Mouse (Mus musculus) liver, embryonic 11.5 days (tissue): ENCODE measurements around the gene Nmur1. TPM values are rescaled to one million over a fixed set of nuclear protein-coding genes. Genes with fewer than 3 reads are reported as not detected.

Experiments
- ATAC-seq: fragments of 200-750 bp; cut with Nextera tagmentation; replicated peaks from 2 replicates; pipeline ENCODE4 v1.8.0; 2017; ENCODE audit warnings: moderate number of reproducible peaks, mild to moderate bottlenecking, moderate TSS enrichment, moderate library complexity; ENCODE audit not compliant: low FRiP score
- DNase-seq: peaks from one replicate; pipeline ENCODE4 v3.0.0-alpha.2; 2017; ENCODE audit warnings: low spot score
- H3K27ac ChIP-seq: fragments of 300-500 bp; sonication (generic); 2 replicates; pipeline ENCODE4 v1.5.1; 2014; ENCODE audit warnings: mild to moderate bottlenecking, low read depth, low read length, control low read depth
- H3K27me3 ChIP-seq: fragments of 300-500 bp; sonication (generic); replicated peaks from 2 replicates; pipeline ENCODE4 v1.6.1; 2014; ENCODE audit warnings: low read length, mixed read lengths; ENCODE audit not compliant: control insufficient read depth, insufficient read depth
- H3K36me3 ChIP-seq: fragments of 300-500 bp; sonication (generic); 2 replicates; pipeline ENCODE4 v1.6.1; 2014; ENCODE audit warnings: mild to moderate bottlenecking, low read length, moderate library complexity, mixed read lengths; ENCODE audit not compliant: control insufficient read depth, insufficient read depth
- H3K4me1 ChIP-seq: fragments of 300-500 bp; sonication (generic); replicated peaks from 2 replicates; pipeline ENCODE4 v1.6.1; 2014; ENCODE audit warnings: low read length, mixed read lengths; ENCODE audit not compliant: control insufficient read depth, insufficient read depth
- H3K4me2 ChIP-seq: fragments of 300-500 bp; sonication (generic); 2 replicates; pipeline ENCODE4 v1.6.1; 2014; ENCODE audit warnings: mild to moderate bottlenecking, control low read depth, moderate library complexity
- H3K4me3 ChIP-seq: fragments of 300-500 bp; sonication (generic); 2 replicates; pipeline ENCODE4 v1.5.1; 2014; ENCODE audit warnings: low read depth, low read length, control low read depth
- H3K9ac ChIP-seq: fragments of 300-500 bp; sonication (generic); 2 replicates; pipeline ENCODE4 v1.6.1; 2014; ENCODE audit warnings: low read depth, low read length, control low read depth
- H3K9me3 ChIP-seq: fragments of 300-500 bp; sonication (generic); 2 replicates; pipeline ENCODE4 v1.6.1; 2016; ENCODE audit warnings: low read length, inconsistent platforms, mixed read lengths; ENCODE audit not compliant: control insufficient read depth
- WGBS: fragments of 180-500 bp; shearing (Covaris S2); extraction: QIAGEN DNeasy Blood & Tissue Kit; methylation state at CpG from one replicate; pipeline ENCODE4 v1.1.7; 2014; 5-methylcytosine and 5-hydroxymethylcytosine counted together
- polyA plus RNA-seq: library from polyadenylated mRNA; unstranded; fragments of >200 nt; fragmentation: Nextera tagmentation; extraction: Ambion mirVana; gene quantifications from 2 replicates; pipeline ENCODE4 v1.2.1, GENCODE M21; 2014

Gene Nmur1
- polyA plus RNA-seq, 1 experiment from 2014 or later = not detected

DNA sequence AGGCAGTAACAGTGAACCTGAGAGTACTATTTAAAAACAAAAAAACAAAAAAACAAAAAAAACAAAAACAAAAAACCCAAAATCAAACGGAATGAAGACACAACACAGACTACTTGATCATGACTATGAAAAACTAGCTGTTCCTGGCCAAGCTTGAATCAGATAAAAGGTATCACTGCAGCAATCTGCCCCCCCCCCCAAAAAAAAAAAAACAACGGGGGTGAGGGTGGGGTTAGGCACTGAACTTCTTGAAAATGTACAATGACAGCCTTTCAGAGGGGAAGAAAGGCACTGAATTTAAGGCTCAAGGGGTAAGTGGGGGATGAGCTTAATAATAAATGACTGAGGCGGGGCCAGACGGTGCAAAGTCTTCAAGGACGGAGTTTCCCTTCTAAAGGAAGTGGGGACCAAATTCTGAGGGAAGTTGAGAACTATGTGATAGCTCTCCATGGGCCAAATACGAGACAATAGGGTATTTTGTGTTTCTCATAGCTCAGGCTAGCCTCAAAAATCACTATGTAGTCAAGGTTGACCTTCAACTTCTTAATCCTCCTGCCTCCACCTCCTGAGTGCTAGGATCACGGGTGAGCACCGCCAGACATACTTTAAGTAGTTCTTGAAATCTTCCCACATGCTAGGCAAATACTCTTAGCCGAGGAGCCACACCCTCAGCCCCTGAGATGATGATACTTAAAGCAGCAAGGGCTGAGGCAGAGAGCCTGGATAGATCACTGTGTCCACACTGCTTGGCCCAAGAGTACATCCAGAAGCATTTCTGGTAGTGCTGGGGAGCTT, 11.4 kb upstream of the Nmur1 start:
- H3K4me2 ChIP-seq = no peak overlapping the region
- no peak overlapping the region for H3K27ac ChIP-seq
- H3K4me1 ChIP-seq = peaks cover 44% of the 10 kb centered on the region
- H3K27me3 ChIP-seq = 0 out of 2 replicates have a peak, but pooled peaks cover 3% of the 10 kb centered on the region
- DNase-seq (no peak), ATAC-seq (no peak)
- 59% methylated on average over 9 of the region's 9 CpGs for WGBS
- H3K9me3 ChIP-seq = no peaks in the 10 kb centered on the region
- H3K4me3 ChIP-seq = no peak overlapping the region
- H3K36me3 ChIP-seq = no peaks in the 10 kb centered on the region
- H3K9ac ChIP-seq = no peak overlapping the region

DNA sequence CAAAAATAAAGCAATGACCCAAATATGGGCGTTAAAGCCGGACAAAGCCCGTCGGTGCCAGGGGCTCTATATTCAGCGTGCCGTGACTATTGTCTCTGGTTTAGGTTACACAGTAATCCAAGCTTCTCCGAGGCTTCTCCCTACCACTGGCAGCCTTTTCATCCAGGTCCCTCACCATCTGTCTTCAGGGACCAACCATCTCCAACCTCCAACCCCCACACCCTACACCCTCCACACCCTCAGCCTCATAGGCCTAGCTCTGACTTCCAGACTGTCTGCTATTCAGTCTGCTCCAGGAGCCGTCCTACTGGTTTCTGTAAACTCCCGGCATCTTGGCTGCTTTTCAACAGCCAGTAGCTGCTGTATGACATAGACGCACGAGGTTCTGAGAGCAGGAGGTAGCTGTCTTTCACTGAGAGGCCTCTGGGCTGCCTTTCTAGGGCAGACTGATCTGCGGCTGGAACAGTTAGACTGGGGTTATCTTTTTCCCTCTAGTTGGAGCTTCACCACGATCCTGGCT, 9.3 kb upstream of the Nmur1 start:
- 48% methylated on average over 13 of the region's 13 CpGs for WGBS
- H3K4me3 ChIP-seq = no peak overlapping the region

DNA sequence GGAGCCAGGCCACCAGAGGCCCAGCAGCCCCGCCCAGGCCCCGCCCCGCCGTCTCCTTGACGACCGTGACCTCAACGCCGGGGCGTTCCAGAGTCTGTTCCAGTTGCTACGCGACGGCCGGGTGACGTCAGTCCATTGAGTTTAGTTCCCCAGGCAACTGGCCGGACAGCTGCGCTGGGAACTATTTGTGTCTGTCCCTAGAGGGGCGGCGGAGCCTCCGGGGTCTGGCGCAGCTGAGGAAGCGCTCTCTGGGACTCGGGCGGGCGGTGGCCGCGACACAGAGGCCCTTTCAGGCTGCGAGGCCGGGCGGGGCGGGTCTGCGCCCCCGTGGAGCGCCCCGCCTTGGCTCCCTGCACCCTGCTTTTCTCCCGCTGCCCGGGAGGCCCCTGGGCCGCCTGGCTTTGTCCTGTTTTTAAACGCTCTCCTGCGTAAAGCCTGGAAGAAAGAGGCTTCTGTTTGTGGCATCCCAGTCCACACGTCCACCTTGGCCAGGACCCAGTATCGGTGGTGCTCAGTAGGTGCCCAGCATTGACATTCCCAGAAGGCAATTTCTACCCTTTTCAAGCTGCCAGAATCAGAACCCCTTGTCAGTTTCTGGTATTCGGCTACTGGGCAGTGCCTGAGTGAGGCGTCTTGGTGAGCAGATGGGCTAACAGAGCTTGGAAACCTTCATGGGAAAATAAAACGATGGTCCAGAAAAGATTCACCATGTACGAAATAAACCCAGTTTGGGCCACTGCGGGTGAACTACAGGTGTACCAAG, 8.6 kb upstream of the Nmur1 start:
- 6% methylated on average over 46 of the region's 46 CpGs for WGBS
- peak overlapping the region; percentile 88 for H3K4me2 ChIP-seq
- peak; percentile 93 for ATAC-seq
- H3K27me3 ChIP-seq = 0 out of 2 replicates have a peak, but pooled peaks cover 3% of the 10 kb centered on the region
- H3K36me3 ChIP-seq = no peaks in the 10 kb centered on the region
- H3K4me1 ChIP-seq = peaks cover 36% of the 10 kb centered on the region
- peak overlapping the region; percentile 95 for H3K27ac ChIP-seq
- peak overlapping the region; percentile 75 for H3K9ac ChIP-seq
- peak overlapping the region; percentile 53 for H3K4me3 ChIP-seq
- DNase-seq = peak; percentile 100
- H3K9me3 ChIP-seq = no peaks in the 10 kb centered on the region

More for the DNA sequence above, 9.3 kb upstream of the Nmur1 start:
- Histone ChIP-seq H3K4me2 (peak overlapping the region; percentile 88), H3K9ac (peak overlapping the region; percentile 75), H3K36me3 (no peaks in the 10 kb centered on the region), H3K9me3 (no peaks in the 10 kb centered on the region), H3K27me3 (0 out of 2 replicates have a peak, but pooled peaks cover 3% of the 10 kb centered on the region), H3K4me1 (peaks cover 44% of the 10 kb centered on the region), H3K27ac (peak overlapping the region; percentile 95)
- DNase-seq = no peak
- ATAC-seq = no peak

DNA sequence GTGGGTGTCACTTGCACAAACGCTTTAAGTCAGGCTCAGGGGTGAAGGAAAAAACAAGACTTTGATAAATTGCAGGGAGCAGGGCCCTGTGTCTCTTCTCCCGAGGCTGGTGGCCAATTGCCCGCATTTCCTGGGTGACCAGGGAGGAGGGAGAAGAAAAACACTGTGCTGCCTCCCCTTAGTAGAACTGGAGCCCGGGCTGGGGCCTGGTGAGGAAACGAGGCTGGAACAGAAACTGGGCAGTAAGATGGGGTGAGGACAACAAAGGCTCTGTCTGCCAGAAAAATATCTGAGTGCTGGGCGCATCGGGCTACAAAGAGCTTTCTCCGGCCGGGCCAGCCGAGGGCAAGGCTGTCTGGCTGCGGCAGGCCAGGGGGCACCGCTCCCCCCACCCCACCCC, 8.0 kb upstream of the Nmur1 start:
- WGBS = 4% methylated on average over 12 of the region's 12 CpGs
- H3K9ac ChIP-seq = peak overlapping the region; percentile 69
- H3K4me3 ChIP-seq = peak overlapping the region; percentile 53
- H3K36me3 ChIP-seq = no peaks in the 10 kb centered on the region
- peaks cover 34% of the 10 kb centered on the region for H3K4me1 ChIP-seq
- no peak for DNase-seq
- peak overlapping the region; percentile 88 for H3K4me2 ChIP-seq
- peak; percentile 38 for ATAC-seq
- H3K27ac ChIP-seq = peak overlapping the region; percentile 94
- H3K9me3 ChIP-seq = no peaks in the 10 kb centered on the region
- H3K27me3 ChIP-seq = 0 out of 2 replicates have a peak, but pooled peaks cover 3% of the 10 kb centered on the region

DNA sequence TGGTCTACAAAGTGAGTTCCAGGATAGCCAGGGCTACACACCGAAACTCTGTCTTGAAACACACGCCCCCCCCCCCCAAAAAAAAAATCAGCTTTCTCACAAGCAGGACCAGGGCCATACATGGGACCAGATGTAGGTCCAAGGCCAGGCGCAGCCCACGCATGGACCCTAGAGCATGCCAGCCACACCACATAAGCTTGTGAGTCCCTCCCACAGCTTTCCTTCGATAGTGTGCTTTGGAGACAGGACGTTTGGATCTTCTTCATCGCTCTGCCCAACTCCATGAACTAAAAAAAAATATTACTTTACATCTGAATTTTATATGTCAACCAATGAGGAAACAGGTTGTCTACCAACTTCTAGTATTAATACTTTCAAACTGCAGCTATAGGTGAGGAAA, 7.3 kb upstream of the Nmur1 start:
- Histone ChIP-seq H3K9ac (no peak overlapping the region), H3K4me2 (no peak overlapping the region), H3K27me3 (no peaks in the 10 kb centered on the region), H3K4me1 (peaks cover 34% of the 10 kb centered on the region), H3K9me3 (no peaks in the 10 kb centered on the region), H3K36me3 (no peaks in the 10 kb centered on the region), H3K4me3 (no peak overlapping the region), H3K27ac (0 out of 2 replicates have a peak overlapping the region, but pooled peaks have one; percentile 22)
- DNase-seq (no peak), ATAC-seq (no peak)
- 73% methylated on average over 7 of the region's 7 CpGs for WGBS

DNA sequence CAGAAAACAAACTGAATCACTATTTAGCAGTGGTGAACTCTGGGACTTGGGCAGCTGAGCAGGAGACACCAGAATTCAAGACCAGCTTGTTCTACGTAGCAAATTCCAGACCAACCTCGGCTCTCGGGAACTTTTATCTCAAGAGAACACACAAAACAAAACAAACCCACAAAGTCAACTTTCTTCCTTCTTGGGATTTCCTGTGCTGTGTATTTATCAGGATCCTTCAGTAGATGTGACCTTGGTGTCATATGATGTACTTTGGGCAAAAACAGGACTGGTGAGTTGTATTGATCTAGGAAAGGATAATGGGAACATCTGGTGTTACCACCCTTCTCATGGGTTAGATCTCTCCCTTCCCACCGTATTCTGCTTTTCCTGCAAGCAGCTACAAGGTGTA, 6.8 kb upstream of the Nmur1 start:
- no peak for DNase-seq
- Histone ChIP-seq H3K27me3 (no peaks in the 10 kb centered on the region), H3K27ac (no peak overlapping the region), H3K9ac (no peak overlapping the region), H3K36me3 (no peaks in the 10 kb centered on the region), H3K4me2 (no peak overlapping the region), H3K9me3 (no peaks in the 10 kb centered on the region), H3K4me1 (peaks cover 30% of the 10 kb centered on the region), H3K4me3 (no peak overlapping the region)
- ATAC-seq = no peak
- 26% methylated on average over 4 of the region's 4 CpGs for WGBS

DNA sequence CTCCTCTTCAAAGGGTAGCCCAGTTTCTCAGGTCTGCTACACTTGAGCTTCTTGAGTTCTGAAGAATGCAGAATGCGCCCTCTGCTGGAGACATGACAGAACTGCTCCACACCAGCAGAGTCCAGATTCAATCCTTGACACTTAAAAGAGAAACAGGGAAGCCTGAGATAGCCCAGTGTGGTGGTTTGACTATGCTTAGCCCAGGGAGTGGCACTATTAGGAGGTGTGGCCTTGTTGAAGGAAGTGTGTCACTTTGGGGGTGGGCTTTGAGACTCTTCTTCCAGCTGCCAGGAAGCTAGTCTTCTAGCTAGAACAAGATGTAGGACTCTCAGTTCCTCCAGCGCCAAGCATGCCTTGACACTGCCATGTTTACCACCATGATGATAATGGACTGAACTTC, 4.0 kb upstream of the Nmur1 start:
- Histone ChIP-seq H3K36me3 (no peaks in the 10 kb centered on the region), H3K4me1 (peaks cover 17% of the 10 kb centered on the region), H3K4me2 (no peak overlapping the region), H3K9ac (no peak overlapping the region), H3K9me3 (no peaks in the 10 kb centered on the region), H3K27ac (no peak overlapping the region), H3K27me3 (no peaks in the 10 kb centered on the region), H3K4me3 (no peak overlapping the region)
- WGBS = 42% methylated on average over 2 of the region's 2 CpGs
- peak; percentile 60 for DNase-seq
- no peak for ATAC-seq

DNA sequence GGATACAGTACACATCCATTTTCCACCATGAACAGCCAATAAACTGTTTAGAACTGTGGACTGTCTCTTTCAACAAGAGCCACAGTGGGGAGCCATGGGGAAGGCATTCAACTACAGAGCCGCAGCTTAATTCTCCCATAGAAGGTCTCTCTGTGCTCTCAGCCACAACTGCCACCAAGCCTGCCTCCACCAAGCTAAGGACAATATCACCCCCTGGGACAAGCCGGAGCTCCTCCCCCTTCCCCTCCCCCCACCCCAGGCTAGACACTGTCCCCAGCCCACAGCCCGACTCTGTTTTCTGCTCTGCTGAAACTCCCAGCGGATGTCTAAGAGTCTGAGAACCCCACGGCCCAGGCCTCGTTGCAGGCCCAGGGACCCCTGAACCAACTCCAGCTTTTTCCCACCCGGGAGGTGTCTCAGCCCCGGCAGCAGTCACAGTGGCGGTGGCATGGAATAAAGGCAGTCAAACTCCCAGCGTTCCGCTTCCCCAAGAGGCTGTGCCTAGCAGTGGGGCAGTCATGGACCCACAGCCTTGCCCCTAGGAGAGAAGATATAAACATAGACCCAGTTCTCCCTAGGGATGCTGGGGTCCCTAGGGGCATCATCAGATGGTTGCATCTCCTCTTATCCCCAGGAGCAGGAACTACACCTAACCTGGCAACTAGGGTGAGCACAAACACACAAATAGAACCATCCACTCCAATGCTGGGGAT, 1.0 kb downstream of the Nmur1 start:
- Histone ChIP-seq H3K27me3 (no peaks in the 10 kb centered on the region), H3K9me3 (no peaks in the 10 kb centered on the region), H3K4me1 (no peaks in the 10 kb centered on the region), H3K9ac (no peak overlapping the region), H3K27ac (no peak overlapping the region), H3K36me3 (no peaks in the 10 kb centered on the region), H3K4me3 (no peak overlapping the region), H3K4me2 (no peak overlapping the region)
- WGBS = 51% methylated on average over 11 of the region's 11 CpGs
- DNase-seq = no peak
- no peak for ATAC-seq
